Mouse (Mus musculus) thymus, adult 2 months (tissue): ENCODE measurements at regions not wholly inside any gene's neighbourhood (a gene's known extent, or its start where the extent isn't known, plus 50 kb on each side); places are given as distances from the start of the nearest gene placed in this dataset.

ENCODE experiments used
- DNase-seq: peaks from one replicate; pipeline ENCODE4 v3.0.0; 2021
- H3K27ac ChIP-seq: fragments of 200-500 bp; 2 replicates; pipeline ENCODE4 v1.5.1; 2012; ENCODE audit warnings: low read length, control low read depth; ENCODE audit not compliant: control insufficient read depth, insufficient read depth
- H3K27me3 ChIP-seq: fragments of 200-500 bp; 2 replicates; pipeline ENCODE4 v1.6.1; 2012; ENCODE audit warnings: mild to moderate bottlenecking, low read length, moderate library complexity, mixed read lengths; ENCODE audit not compliant: control insufficient read depth, insufficient read depth
- H3K36me3 ChIP-seq: fragments of 200-500 bp; 2 replicates; pipeline ENCODE4 v1.6.1; 2012; ENCODE audit warnings: mild to moderate bottlenecking, low read length, moderate library complexity; ENCODE audit not compliant: control insufficient read depth, insufficient read depth
- H3K4me1 ChIP-seq: fragments of 200-500 bp; replicated peaks from 2 replicates; pipeline ENCODE4 v1.6.1; 2012; ENCODE audit warnings: low read length; ENCODE audit not compliant: control insufficient read depth, insufficient read depth
- H3K4me3 ChIP-seq: fragments of 200-500 bp; 2 replicates; pipeline ENCODE4 v1.5.1; 2012; ENCODE audit warnings: mild to moderate bottlenecking, low read length, control low read depth, moderate library complexity; ENCODE audit not compliant: control insufficient read depth, insufficient read depth
- CTCF ChIP-seq: fragments of 200-500 bp; IDR thresholded peaks from 2 replicates; pipeline ENCODE4 v1.5.1; 2012; ENCODE audit warnings: mild to moderate bottlenecking, control low read depth, low read length, moderate library complexity, borderline replicate concordance; ENCODE audit not compliant: control insufficient read depth, poor library complexity, insufficient read depth; ENCODE audit errors: extremely low read depth
- POLR2A ChIP-seq: fragments of 200-500 bp; IDR thresholded peaks from 2 replicates; pipeline ENCODE4 v1.6.1; 2012; ENCODE audit warnings: mild to moderate bottlenecking, low read length, control low read depth, moderate library complexity; ENCODE audit not compliant: control insufficient read depth, poor library complexity, insufficient read depth; ENCODE audit errors: extremely low read depth
- WGBS: fragments of 180-500 bp; shearing (Covaris S2); methylation state at CpG from one replicate; pipeline ENCODE4 v1.1.7; 2018; 5-methylcytosine and 5-hydroxymethylcytosine counted together

DNA sequence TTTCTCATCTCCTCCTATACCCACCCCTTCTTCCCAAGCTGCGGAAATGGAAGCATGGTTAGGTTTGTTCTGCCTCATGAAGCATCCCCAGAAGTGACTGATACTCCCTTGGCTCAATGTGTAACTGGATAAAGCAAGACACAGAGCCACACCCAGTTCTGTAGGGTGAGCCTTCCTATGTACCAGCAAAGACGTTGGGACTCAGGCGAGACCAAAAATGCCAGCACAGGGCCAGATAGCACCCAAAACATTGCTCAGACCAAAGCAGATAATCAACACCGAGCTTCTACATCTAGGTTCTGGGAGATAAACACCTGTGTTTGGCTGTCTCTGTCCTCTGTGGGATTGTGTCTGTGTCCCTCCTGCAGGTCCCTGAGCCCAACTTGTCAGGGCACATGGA, 212.8 kb upstream of the Irx3 start:
- Histone ChIP-seq H3K27me3 (no peaks in the 10 kb centered on the region), H3K4me1 (no peaks in the 10 kb centered on the region), H3K36me3 (no peaks in the 10 kb centered on the region), H3K27ac (no peak overlapping the region), H3K4me3 (no peak overlapping the region)
- TF ChIP-seq CTCF = no peak
- TF ChIP-seq POLR2A = no peak
- DNase-seq = no peak
- 96% methylated on average over 4 of the region's 4 CpGs for WGBS

- DNase-seq = no peak
- Histone ChIP-seq H3K36me3 (no peaks in the 10 kb centered on the region), H3K4me3 (no peak overlapping the region), H3K4me1 (no peaks in the 10 kb centered on the region), H3K27me3 (no peaks in the 10 kb centered on the region), H3K27ac (no peak overlapping the region)
- TF ChIP-seq POLR2A = no peak
- no peak for TF ChIP-seq CTCF
- 68% methylated on average over 4 of the region's 4 CpGs for WGBS
Observed at GRCm38 (mm10) chr8:92013183-92013582, 211.3 kb upstream of the Irx3 start.

DNA sequence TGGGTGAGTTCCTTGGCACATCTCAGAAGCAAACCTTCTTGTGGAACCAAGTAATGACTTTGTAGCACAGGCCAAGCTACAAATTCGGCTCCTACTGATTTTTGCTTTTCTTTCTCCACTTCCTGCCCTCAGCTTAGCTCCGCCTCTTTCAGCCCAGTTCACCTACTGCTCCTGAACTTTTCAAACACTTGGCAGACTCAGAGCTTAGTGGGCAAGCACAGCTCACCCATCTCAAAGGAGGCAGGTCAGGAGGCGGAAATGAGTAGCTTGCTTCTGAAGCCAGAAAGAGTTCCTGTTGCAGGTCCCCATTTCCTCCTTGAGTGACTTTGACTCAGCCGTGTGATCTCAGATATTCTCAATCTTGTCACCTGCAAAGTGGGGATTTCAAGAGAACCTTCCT, 208.5 kb upstream of the Irx3 start:
- no peak for DNase-seq
- Histone ChIP-seq H3K27ac (no peak overlapping the region), H3K27me3 (no peaks in the 10 kb centered on the region), H3K36me3 (no peaks in the 10 kb centered on the region), H3K4me1 (no peaks in the 10 kb centered on the region), H3K4me3 (no peak overlapping the region)
- TF ChIP-seq POLR2A (no peak), CTCF (no peak)
- 56% methylated on average over 4 of the region's 4 CpGs for WGBS

DNA sequence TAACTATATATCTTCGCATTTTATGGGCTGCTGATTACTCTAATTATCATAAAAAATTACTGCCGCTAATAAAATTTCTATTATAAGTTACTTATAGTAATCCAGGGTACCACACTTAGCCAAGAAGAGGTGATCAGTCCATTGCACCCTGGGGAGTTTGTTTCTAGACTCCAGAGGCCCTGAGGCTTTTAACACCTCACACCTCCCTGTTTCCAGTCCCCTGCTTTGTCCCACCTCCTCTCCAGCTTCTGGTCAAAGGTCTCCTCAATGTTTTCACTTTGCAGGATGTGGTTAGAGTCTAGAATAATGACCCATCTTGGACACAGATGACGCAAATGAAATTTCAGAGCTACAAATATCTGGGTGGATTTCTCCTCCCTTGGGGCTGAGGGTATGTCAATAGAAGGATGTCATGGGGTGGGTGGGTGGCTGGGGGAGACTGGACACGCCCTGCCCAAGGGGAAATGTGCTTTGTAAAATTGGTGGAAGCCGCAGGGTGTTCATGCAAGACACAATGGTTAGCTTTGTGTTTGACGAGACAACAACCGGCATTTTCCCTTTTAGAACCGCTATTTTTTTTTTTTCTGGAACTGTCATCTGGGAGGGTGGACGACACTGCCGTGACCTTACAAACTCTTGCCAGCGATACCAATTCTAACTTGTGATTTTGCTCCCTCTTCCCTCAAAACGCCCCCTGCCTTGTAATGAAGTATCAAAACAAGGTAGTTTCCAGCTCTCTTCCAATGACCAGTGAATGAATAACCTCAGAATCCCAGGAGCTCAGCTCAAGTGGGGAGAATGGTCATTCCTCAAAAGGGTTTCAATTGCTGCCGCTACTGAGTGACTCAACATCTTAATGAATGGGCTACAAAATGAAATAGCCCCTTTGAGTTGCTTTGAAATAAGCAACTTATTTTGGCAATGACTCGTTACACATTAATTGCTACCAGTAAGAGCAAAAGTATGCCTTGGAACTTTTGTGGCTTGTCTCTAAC, 207.0 kb upstream of the Irx3 start:
- 91% methylated on average over 14 of the region's 14 CpGs for WGBS
- no peaks in the 10 kb centered on the region for H3K27me3 ChIP-seq
- DNase-seq = no peak
- no peak overlapping the region for H3K27ac ChIP-seq
- no peaks in the 10 kb centered on the region for H3K36me3 ChIP-seq
- no peak overlapping the region for H3K4me3 ChIP-seq
- no peak for TF ChIP-seq CTCF
- no peak for TF ChIP-seq POLR2A
- H3K4me1 ChIP-seq = no peaks in the 10 kb centered on the region

DNA sequence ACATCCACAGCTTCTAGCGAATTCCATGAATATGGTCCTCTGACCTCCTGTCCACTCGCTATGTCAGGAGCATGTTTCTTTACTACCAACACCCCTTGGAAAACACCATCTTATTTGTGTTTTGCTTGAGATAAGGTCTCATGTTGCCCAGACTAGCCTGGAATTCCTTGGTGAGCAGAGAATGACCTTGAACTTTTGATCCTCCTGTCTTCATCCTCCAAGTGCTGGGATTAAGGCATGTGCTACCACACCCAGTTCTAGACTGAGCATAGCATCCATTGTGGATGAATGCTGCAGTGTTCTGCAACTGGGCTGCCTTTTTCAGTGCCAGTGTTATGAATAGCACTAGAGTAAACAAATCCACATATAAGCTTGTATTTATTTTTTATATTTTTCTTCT, 203.2 kb upstream of the Irx3 start:
- H3K36me3 ChIP-seq = no peaks in the 10 kb centered on the region
- H3K27me3 ChIP-seq = no peaks in the 10 kb centered on the region
- no peaks in the 10 kb centered on the region for H3K4me1 ChIP-seq
- DNase-seq = no peak
- WGBS = 96% methylated on average over 2 of the region's 2 CpGs
- TF ChIP-seq CTCF = no peak
- no peak for TF ChIP-seq POLR2A
- H3K27ac ChIP-seq = no peak overlapping the region
- no peak overlapping the region for H3K4me3 ChIP-seq

DNA sequence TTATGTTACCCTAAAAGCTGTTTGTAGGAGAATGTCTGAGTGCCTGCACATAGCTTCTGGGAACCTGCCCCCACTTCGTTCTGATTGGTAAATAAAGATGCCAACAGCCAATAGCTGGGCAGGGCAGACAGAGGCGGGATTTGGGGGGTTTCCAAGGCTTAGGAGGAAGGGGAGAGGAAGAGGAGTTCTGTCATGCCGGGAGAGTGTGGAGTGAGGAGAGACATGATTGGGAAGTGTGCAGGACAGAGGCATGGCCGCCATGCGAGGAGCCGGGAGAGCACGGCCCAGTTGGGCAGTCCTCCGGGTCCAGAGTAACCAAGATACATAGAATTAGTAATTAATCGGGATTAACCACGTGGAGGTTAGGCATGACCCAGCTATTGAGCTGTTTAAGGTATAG, 202.7 kb upstream of the Irx3 start:
- H3K36me3 ChIP-seq = no peaks in the 10 kb centered on the region
- no peak overlapping the region for H3K4me3 ChIP-seq
- H3K27ac ChIP-seq = no peak overlapping the region
- no peak for DNase-seq
- no peak for TF ChIP-seq POLR2A
- TF ChIP-seq CTCF = no peak
- WGBS = 85% methylated on average over 10 of the region's 10 CpGs
- no peaks in the 10 kb centered on the region for H3K4me1 ChIP-seq
- no peaks in the 10 kb centered on the region for H3K27me3 ChIP-seq
